Mouse (Mus musculus): Measurements from ENCODE around the gene Tmprss9. TPM values are rescaled to one million over a fixed set of nuclear protein-coding genes. Genes with fewer than 3 reads are reported as not detected.
A peak's percentile ranks its signal among the peaks of the same experiment; 100 is the strongest.

Gene Tmprss9
- polyA plus RNA-seq, 1 experiment from 2014 or later = 0.12 TPM

GRCm38 (mm10) chr10:80904004-80904693, 32.5 kb downstream of the Tmprss9 start:
- Histone ChIP-seq H3K27ac (ENCODE audit: low read depth) (no peak overlapping the region), H3K4me1 (ENCODE audit: insufficient read depth) (peaks cover 12% of the 10 kb centered on the region), H3K27me3 (ENCODE audit: insufficient read depth, low read length) (no peaks in the 10 kb centered on the region), H3K4me2 (ENCODE audit: low read depth, low read length) (no peak overlapping the region), H3K9ac (replicated peaks) (no peak overlapping the region), H3K9me3 (ENCODE audit: low read length) (no peaks in the 10 kb centered on the region), H3K4me3 (ENCODE audit: low read depth, low read length) (no peak overlapping the region), H3K36me3 (replicated peaks; ENCODE audit: insufficient read depth, low read length) (peaks cover 38% of the 10 kb centered on the region)
- WGBS (ENCODE audit: insufficient replicate concordance) = 90% methylated on average over 28 of the region's 28 CpGs
- no peak for ATAC-seq
- no peak for TF ChIP-seq EP300 (IDR thresholded peaks at IDR 0.05; ENCODE audit: low read depth)
- no peak for TF ChIP-seq CTCF (IDR thresholded peaks at IDR 0.05; ENCODE audit: low read depth)
- no peak for DNase-seq

GRCm38 (mm10) chr10:80904709-80905108, 33.1 kb downstream of the Tmprss9 start:
- peaks cover 33% of the 10 kb centered on the region for H3K36me3 ChIP-seq (replicated peaks; ENCODE audit: insufficient read depth, low read length)
- H3K4me3 ChIP-seq (ENCODE audit: low read depth, low read length) = no peak overlapping the region
- no peak overlapping the region for H3K9ac ChIP-seq (replicated peaks)
- H3K27ac ChIP-seq (ENCODE audit: low read depth) = no peak overlapping the region
- H3K27me3 ChIP-seq (ENCODE audit: insufficient read depth, low read length) = no peaks in the 10 kb centered on the region
- TF ChIP-seq EP300 (IDR thresholded peaks at IDR 0.05; ENCODE audit: low read depth) (no peak), CTCF (IDR thresholded peaks at IDR 0.05; ENCODE audit: low read depth) (no peak)
- no peak for ATAC-seq
- 86% methylated on average over 11 of the region's 11 CpGs for WGBS (ENCODE audit: insufficient replicate concordance)
- H3K9me3 ChIP-seq (ENCODE audit: low read length) = no peaks in the 10 kb centered on the region
- no peak for DNase-seq
- peaks cover 7% of the 10 kb centered on the region for H3K4me1 ChIP-seq (ENCODE audit: insufficient read depth)
- H3K4me2 ChIP-seq (ENCODE audit: low read depth, low read length) = no peak overlapping the region

- Histone ChIP-seq H3K4me1 (ENCODE audit: insufficient read depth) (peaks cover 10% of the 10 kb centered on the region), H3K27ac (ENCODE audit: low read depth) (no peak overlapping the region), H3K9ac (replicated peaks) (no peak overlapping the region), H3K9me3 (ENCODE audit: low read length) (no peaks in the 10 kb centered on the region), H3K4me2 (ENCODE audit: low read depth, low read length) (no peak overlapping the region), H3K4me3 (ENCODE audit: low read depth, low read length) (no peak overlapping the region), H3K36me3 (replicated peaks; ENCODE audit: insufficient read depth, low read length) (peaks cover 19% of the 10 kb centered on the region), H3K27me3 (ENCODE audit: insufficient read depth, low read length) (no peaks in the 10 kb centered on the region)
- ATAC-seq = no peak
- DNase-seq = no peak
- 87% methylated on average over 22 of the region's 22 CpGs for WGBS (ENCODE audit: insufficient replicate concordance)
- no peak for TF ChIP-seq EP300 (IDR thresholded peaks at IDR 0.05; ENCODE audit: low read depth)
- no peak for TF ChIP-seq CTCF (IDR thresholded peaks at IDR 0.05; ENCODE audit: low read depth)
Observed at GRCm38 (mm10) chr10:80909375-80910162, 37.9 kb downstream of the Tmprss9 start.

GRCm38 (mm10) chr10:80911354-80911753, 39.7 kb downstream of the Tmprss9 start:
- Histone ChIP-seq H3K4me1 (ENCODE audit: insufficient read depth) (peaks cover 28% of the 10 kb centered on the region), H3K4me3 (ENCODE audit: low read depth, low read length) (no peak overlapping the region), H3K27ac (ENCODE audit: low read depth) (no peak overlapping the region), H3K9me3 (ENCODE audit: low read length) (no peaks in the 10 kb centered on the region), H3K9ac (replicated peaks) (no peak overlapping the region), H3K27me3 (ENCODE audit: insufficient read depth, low read length) (no peaks in the 10 kb centered on the region), H3K36me3 (replicated peaks; ENCODE audit: insufficient read depth, low read length) (peaks cover 13% of the 10 kb centered on the region; the same call in 1 of the 2 replicates), H3K4me2 (ENCODE audit: low read depth, low read length) (no peak overlapping the region)
- DNase-seq (no peak), ATAC-seq (no peak)
- TF ChIP-seq CTCF (IDR thresholded peaks at IDR 0.05; ENCODE audit: low read depth) = no peak
- WGBS (ENCODE audit: insufficient replicate concordance) = 85% methylated on average over 4 of the region's 4 CpGs

GRCm38 (mm10) chr10:80911891-80912290, 40.2 kb downstream of the Tmprss9 start:
- H3K27ac ChIP-seq (ENCODE audit: low read depth) = no peak overlapping the region
- H3K4me3 ChIP-seq (ENCODE audit: low read depth, low read length) = no peak overlapping the region
- ATAC-seq (no peak), DNase-seq (no peak)
- no peak overlapping the region for H3K4me2 ChIP-seq (ENCODE audit: low read depth, low read length)
- H3K27me3 ChIP-seq (ENCODE audit: insufficient read depth, low read length) = no peaks in the 10 kb centered on the region
- H3K4me1 ChIP-seq (ENCODE audit: insufficient read depth) = peaks cover 29% of the 10 kb centered on the region
- no peaks in the 10 kb centered on the region for H3K9me3 ChIP-seq (ENCODE audit: low read length)
- H3K9ac ChIP-seq (replicated peaks) = no peak overlapping the region
- peaks cover 13% of the 10 kb centered on the region; the same call in 1 of the 2 replicates for H3K36me3 ChIP-seq (replicated peaks; ENCODE audit: insufficient read depth, low read length)
- TF ChIP-seq EP300 (IDR thresholded peaks at IDR 0.05; ENCODE audit: low read depth) = no peak

- H3K4me1 ChIP-seq (ENCODE audit: insufficient read depth) = peaks cover 35% of the 10 kb centered on the region
- H3K27ac ChIP-seq (ENCODE audit: low read depth) = peak overlapping the region; percentile 58; the same call in 1 of the 2 replicates
- H3K9ac ChIP-seq (replicated peaks) = 0 out of 2 replicates have a peak overlapping the region, but pooled peaks have one; percentile 0
- H3K9me3 ChIP-seq (ENCODE audit: low read length) = no peaks in the 10 kb centered on the region
- TF ChIP-seq CTCF (IDR thresholded peaks at IDR 0.05; ENCODE audit: low read depth) = no peak
- TF ChIP-seq EP300 (IDR thresholded peaks at IDR 0.05; ENCODE audit: low read depth) = no peak
- DNase-seq = no peak
- no peaks in the 10 kb centered on the region for H3K27me3 ChIP-seq (ENCODE audit: insufficient read depth, low read length)
- peaks cover 7% of the 10 kb centered on the region; the same call in 1 of the 2 replicates for H3K36me3 ChIP-seq (replicated peaks; ENCODE audit: insufficient read depth, low read length)
- WGBS (ENCODE audit: insufficient replicate concordance) = 77% methylated on average over 7 of the region's 8 CpGs
- no peak overlapping the region for H3K4me3 ChIP-seq (ENCODE audit: low read depth, low read length)
- H3K4me2 ChIP-seq (ENCODE audit: low read depth, low read length) = no peak overlapping the region
- ATAC-seq = no peak
Observed at GRCm38 (mm10) chr10:80913364-80914011, 41.8 kb downstream of the Tmprss9 start.
